Mouse (Mus musculus) heart, embryonic 14.5 days (tissue): ENCODE measurements around the gene Ttll13. TPM values are rescaled to one million over a fixed set of nuclear protein-coding genes. Genes with fewer than 3 reads are reported as not detected.
A peak's percentile ranks its signal among the peaks of the same experiment; 100 is the strongest.

Experiments used
- ATAC-seq: fragments of 200-750 bp; cut with Nextera tagmentation; 2 replicates; pipeline ENCODE4 v1.8.0; 2017; ENCODE audit warnings: low read depth, moderate TSS enrichment; ENCODE audit not compliant: insufficient number of reproducible peaks, insufficient read depth, low FRiP score
- H3K27ac ChIP-seq, 2 experiments: fragments of 200-500 bp in 1 of 2; fragments of 300-500 bp in 1 of 2; sonication (generic) in 1 of 2; replicated peaks in 1 of 2; 2 replicates each; pipeline ENCODE4 v1.5.1; 2012 to 2014; ENCODE audit warnings: low read depth in 2 of 2, low read length in 2 of 2, control low read depth in 1 of 2, mild to moderate bottlenecking in 1 of 2, mixed read lengths in 1 of 2; ENCODE audit not compliant: control insufficient read depth in 1 of 2, insufficient read depth in 1 of 2
- H3K27me3 ChIP-seq: fragments of 300-500 bp; sonication (generic); 2 replicates; pipeline ENCODE4 v1.6.1; 2014; ENCODE audit warnings: mild to moderate bottlenecking, low read length, control low read depth; ENCODE audit not compliant: control insufficient read depth, insufficient read depth
- H3K36me3 ChIP-seq: fragments of 300-500 bp; sonication (generic); 2 replicates; pipeline ENCODE4 v1.6.1; 2014; ENCODE audit warnings: mild to moderate bottlenecking, control low read depth, low read length, mixed read lengths; ENCODE audit not compliant: control insufficient read depth, insufficient read depth
- H3K4me1 ChIP-seq, 2 experiments: fragments of 200-500 bp in 1 of 2; fragments of 300-500 bp in 1 of 2; sonication (generic) in 1 of 2; 2 replicates each; pipeline ENCODE4 v1.6.1; 2012 to 2014; ENCODE audit warnings: low read length in 2 of 2, control low read depth in 1 of 2, mixed read lengths in 1 of 2; ENCODE audit not compliant: control insufficient read depth in 2 of 2, insufficient read depth in 2 of 2
- H3K4me2 ChIP-seq: fragments of 300-500 bp; sonication (generic); 2 replicates; pipeline ENCODE4 v1.6.1; 2014; ENCODE audit warnings: mild to moderate bottlenecking, low read length
- H3K4me3 ChIP-seq, 2 experiments: fragments of 200-500 bp in 1 of 2; fragments of 300-500 bp in 1 of 2; sonication (generic) in 1 of 2; 2 replicates each; pipeline ENCODE4 v1.5.1; 2012 to 2014; ENCODE audit warnings: low read length in 2 of 2, mild to moderate bottlenecking in 2 of 2, control low read depth in 1 of 2, low read depth in 1 of 2, moderate library complexity in 1 of 2; ENCODE audit not compliant: control insufficient read depth in 1 of 2, insufficient read depth in 1 of 2
- H3K9ac ChIP-seq: fragments of 300-500 bp; sonication (generic); 2 replicates; pipeline ENCODE4 v1.6.1; 2014; ENCODE audit warnings: mild to moderate bottlenecking, low read length
- H3K9me3 ChIP-seq: fragments of 300-500 bp; sonication (generic); 2 replicates; pipeline ENCODE4 v1.6.1; 2016; ENCODE audit warnings: low read length, control low read depth; ENCODE audit not compliant: control insufficient read depth
- WGBS: fragments of 180-500 bp; shearing (Covaris S2); extraction: QIAGEN DNeasy Blood & Tissue Kit; methylation state at CpG from one replicate; pipeline ENCODE4 v1.1.7; 2014; 5-methylcytosine and 5-hydroxymethylcytosine counted together
- polyA plus RNA-seq: library from polyadenylated mRNA; unstranded; fragments of >200 nt; fragmentation: Nextera tagmentation; extraction: Ambion mirVana; gene quantifications from 2 replicates; pipeline ENCODE4 v1.2.1, GENCODE M21; 2014

The Ttll13 gene
- 0.62 and 1.6 TPM in 2 replicates for polyA plus RNA-seq

GRCm38 (mm10) chr7:80246148-80246721 lies at the start of gene Ttll13:
TSS of gene Ttll13 (plus strand) at chr7:80246376.
- Histone ChIP-seq H3K4me2 (peak within 1 kb of the TSS; percentile 76), H3K27me3 (no peaks in the 10 kb centered on the region), H3K36me3 (no peaks in the 10 kb centered on the region), H3K9ac (peak within 1 kb of the TSS; percentile 79), H3K9me3 (no peaks in the 10 kb centered on the region), H3K4me3 (peak within 1 kb of the TSS; percentile 61 to 76), H3K27ac (peak within 1 kb of the TSS; percentile 81 to 87), H3K4me1 (no peaks in the 10 kb centered on the region; a peak in 1 of 4 replicates)
- WGBS, result under 1% methylated on average over 48 of the region's 48 CpGs
- ATAC-seq, result peak; percentile 98

- H3K27ac ChIP-seq, result peak overlapping the region in 1 of 2 experiments; percentile 79; a peak in 2 of 4 replicates
- 32% methylated on average over 4 of the region's 4 CpGs for WGBS
Measured at GRCm38 (mm10) chr7:80197371-80197770, 48.8 kb upstream of the Ttll13 start.

DNA sequence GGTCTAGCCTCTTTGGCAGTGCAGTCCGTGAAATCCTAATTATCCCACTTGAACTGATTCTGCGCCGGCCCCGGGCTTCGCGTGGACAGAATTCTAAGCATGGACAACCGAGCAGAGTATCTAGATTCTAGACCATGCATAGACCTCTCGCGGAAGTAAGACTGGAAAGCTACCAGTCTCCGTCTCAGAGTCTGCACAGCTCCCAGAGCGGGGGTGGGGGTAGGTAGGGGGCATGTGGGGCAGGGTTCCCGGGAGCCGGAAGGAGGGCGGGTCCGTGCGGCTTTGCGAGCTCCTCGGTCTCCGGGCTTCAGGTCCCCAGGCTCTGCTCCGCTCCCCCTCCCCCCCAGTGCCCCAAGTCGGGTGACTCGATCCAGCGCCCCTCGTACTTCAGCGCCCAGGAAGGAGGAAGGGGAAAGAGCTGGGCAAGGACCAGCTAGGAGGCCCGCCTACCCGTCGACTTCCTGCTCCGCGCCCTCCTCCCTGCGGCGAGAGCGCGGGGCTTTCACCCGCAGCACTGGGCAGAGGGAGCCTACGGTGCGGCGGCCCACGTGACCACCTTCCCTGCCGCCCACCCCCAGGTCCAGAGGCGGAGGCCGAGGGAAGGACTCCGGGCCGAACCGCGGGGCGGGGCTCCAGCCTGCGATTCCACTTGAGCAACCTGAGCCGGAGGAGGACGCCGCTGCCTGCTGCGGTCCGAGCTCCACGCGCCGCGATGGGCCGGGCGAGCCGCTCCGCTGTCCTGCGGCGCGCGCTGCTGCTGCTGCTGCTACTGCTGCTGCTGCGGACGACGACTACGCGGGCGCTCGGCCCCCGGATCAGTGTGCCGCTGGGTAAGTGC lies 48.0 kb upstream of the Ttll13 start:
- H3K9ac ChIP-seq, result peak overlapping the region; percentile 79
- no peaks in the 10 kb centered on the region for H3K9me3 ChIP-seq
- under 1% methylated on average over 69 of the region's 74 CpGs for WGBS
- peaks cover 7 to 18% of the 10 kb centered on the region in 2 experiments for H3K4me1 ChIP-seq
- peak overlapping the region; percentile 27 to 79 for H3K27ac ChIP-seq
- H3K4me2 ChIP-seq, result peak overlapping the region; percentile 82
- H3K36me3 ChIP-seq, result peaks cover 8% of the 10 kb centered on the region; the same call in 1 of the 2 replicates
- H3K4me3 ChIP-seq, result peak overlapping the region; percentile 64 to 65
- peak; percentile 86 for ATAC-seq
- H3K27me3 ChIP-seq, result no peaks in the 10 kb centered on the region

More at GRCm38 (mm10) chr7:80197371-80197770, 48.8 kb upstream of the Ttll13 start:
- ATAC-seq, result no peak
- Histone ChIP-seq H3K9me3 (no peaks in the 10 kb centered on the region), H3K9ac (peak overlapping the region; percentile 79), H3K4me2 (peak overlapping the region; percentile 82), H3K4me1 (peaks cover 7 to 23% of the 10 kb centered on the region in 2 experiments), H3K27me3 (no peaks in the 10 kb centered on the region), H3K4me3 (peak overlapping the region in 1 of 2 experiments; percentile 65; a peak in 1 of 4 replicates), H3K36me3 (peaks cover 8% of the 10 kb centered on the region; the same call in 1 of the 2 replicates)

- peak overlapping the region; percentile 27 to 79 for H3K27ac ChIP-seq
- peak overlapping the region; percentile 79 for H3K9ac ChIP-seq
- ATAC-seq, result no peak
- peaks cover 13 to 25% of the 10 kb centered on the region in 2 experiments for H3K4me1 ChIP-seq
- H3K9me3 ChIP-seq, result no peaks in the 10 kb centered on the region
- H3K4me3 ChIP-seq, result peak overlapping the region; percentile 64 to 65
- WGBS, result 1% methylated on average over 11 of the region's 11 CpGs
- no peaks in the 10 kb centered on the region for H3K27me3 ChIP-seq
- H3K4me2 ChIP-seq, result peak overlapping the region; percentile 82
- peaks cover 8% of the 10 kb centered on the region; the same call in 1 of the 2 replicates for H3K36me3 ChIP-seq
Measured at GRCm38 (mm10) chr7:80198863-80199262, 47.3 kb upstream of the Ttll13 start.

- H3K27ac ChIP-seq, result no peak overlapping the region
- peak overlapping the region; percentile 64 to 65 for H3K4me3 ChIP-seq
- 45% methylated on average over 6 of the region's 6 CpGs for WGBS
- H3K4me1 ChIP-seq, result peaks cover 14 to 24% of the 10 kb centered on the region in 2 experiments
- peak overlapping the region; percentile 82 for H3K4me2 ChIP-seq
- H3K27me3 ChIP-seq, result no peaks in the 10 kb centered on the region
- peaks cover 8% of the 10 kb centered on the region; the same call in 1 of the 2 replicates for H3K36me3 ChIP-seq
- peak overlapping the region; percentile 79 for H3K9ac ChIP-seq
- H3K9me3 ChIP-seq, result no peaks in the 10 kb centered on the region
- no peak for ATAC-seq
Measured at GRCm38 (mm10) chr7:80199286-80199685, 46.9 kb upstream of the Ttll13 start.

DNA sequence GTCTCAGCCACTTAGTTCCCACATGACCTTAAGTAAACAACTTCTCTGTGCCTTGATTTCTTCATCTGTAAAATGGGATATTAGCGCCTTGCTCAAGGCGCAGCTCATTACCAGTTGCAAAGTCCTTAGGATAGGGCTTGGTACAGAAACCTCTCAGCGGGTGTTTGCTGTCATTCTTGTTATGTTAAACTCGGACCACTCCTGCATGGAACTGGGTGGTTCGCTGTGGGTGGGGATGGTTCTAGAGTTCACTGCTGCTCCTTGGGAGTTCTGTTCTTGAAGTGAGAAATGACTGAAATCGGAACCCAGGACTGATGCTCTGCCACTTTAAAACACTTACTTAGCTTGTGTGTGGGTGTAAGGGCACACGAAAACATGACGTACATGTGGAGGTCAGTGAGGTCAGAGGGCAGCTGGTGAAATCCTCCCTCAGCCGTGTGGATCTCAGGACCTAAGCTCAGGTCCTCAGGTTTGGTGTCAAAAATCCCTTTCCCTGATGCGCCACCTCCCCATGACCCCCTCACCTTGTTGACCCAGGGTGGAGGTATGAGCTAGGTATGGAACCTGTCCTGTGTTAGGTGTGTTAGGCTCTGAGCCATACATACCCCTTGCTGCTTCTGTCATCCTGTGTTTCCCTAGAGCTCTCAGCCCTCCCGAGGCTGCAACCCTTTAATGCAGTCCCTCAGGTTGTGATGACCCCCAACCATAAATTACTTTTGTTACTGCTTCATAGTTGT lies 46.2 kb upstream of the Ttll13 start:
- H3K4me1 ChIP-seq, result peaks cover 14 to 22% of the 10 kb centered on the region in 2 experiments
- 80% methylated on average over 11 of the region's 11 CpGs for WGBS
- no peaks in the 10 kb centered on the region for H3K9me3 ChIP-seq
- H3K4me3 ChIP-seq, result no peak overlapping the region
- no peak overlapping the region for H3K27ac ChIP-seq
- H3K4me2 ChIP-seq, result no peak overlapping the region
- H3K9ac ChIP-seq, result no peak overlapping the region
- peaks cover 8% of the 10 kb centered on the region; the same call in 1 of the 2 replicates for H3K36me3 ChIP-seq
- no peaks in the 10 kb centered on the region for H3K27me3 ChIP-seq
- ATAC-seq, result no peak

DNA sequence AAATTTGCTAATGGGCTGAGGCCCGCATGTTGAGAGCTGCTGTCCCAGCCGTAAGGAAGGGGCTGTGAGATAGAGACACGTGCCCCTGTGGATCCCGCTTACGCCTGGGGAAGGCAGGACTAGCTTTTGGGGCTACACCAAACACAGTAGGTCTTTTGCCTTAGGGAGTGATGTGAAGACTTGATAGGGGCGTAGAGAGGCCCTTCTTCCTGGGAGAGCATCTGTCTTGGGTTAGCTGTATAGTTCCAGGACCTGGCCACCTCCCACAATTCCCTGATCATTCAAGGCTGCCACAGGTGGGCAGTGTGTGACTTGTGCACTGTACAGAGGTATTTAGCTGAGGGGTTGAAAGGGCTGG lies 45.6 kb upstream of the Ttll13 start:
- ATAC-seq, result no peak
- Histone ChIP-seq H3K4me1 (peaks cover 15 to 26% of the 10 kb centered on the region in 2 experiments), H3K27me3 (no peaks in the 10 kb centered on the region), H3K9ac (no peak overlapping the region), H3K36me3 (peaks cover 8% of the 10 kb centered on the region; the same call in 1 of the 2 replicates), H3K4me2 (no peak overlapping the region), H3K27ac (no peak overlapping the region), H3K9me3 (no peaks in the 10 kb centered on the region), H3K4me3 (no peak overlapping the region)
- WGBS, result 92% methylated on average over 6 of the region's 6 CpGs
